Mouse (Mus musculus): Measurements from ENCODE around the gene Mtmr14. TPM values are rescaled to one million over a fixed set of nuclear protein-coding genes. Genes with fewer than 3 reads are reported as not detected.

Mtmr14 gene
- polyA plus RNA-seq, 1 experiment from 2014 or later: 43.6 TPM

GRCm38 (mm10) chr6:113302258-113302657 lies 64.6 kb downstream of the Mtmr14 start:
- Histone ChIP-seq H3K9me3 (replicated peaks; ENCODE audit: control insufficient read depth, low read length) (no peaks in the 10 kb centered on the region), H3K4me1 (ENCODE audit: control insufficient read depth, insufficient read depth, low read length) (no peaks in the 10 kb centered on the region), H3K9ac (ENCODE audit: low read length) (no peak overlapping the region), H3K36me3 (ENCODE audit: control insufficient read depth, insufficient read depth, low read length) (no peaks in the 10 kb centered on the region), H3K27ac (ENCODE audit: low read depth, low read length) (no peak overlapping the region), H3K4me3 (ENCODE audit: low read depth, low read length) (no peak overlapping the region), H3K27me3 (replicated peaks; ENCODE audit: control insufficient read depth, insufficient read depth, low read length) (no peaks in the 10 kb centered on the region), H3K4me2 (ENCODE audit: low read length) (no peak overlapping the region)
- ATAC-seq: no peak
- 27% methylated on average over 3 of the region's 3 CpGs for WGBS
- peak; percentile 23 for DNase-seq (ENCODE audit: low spot score)

- Histone ChIP-seq H3K4me2 (ENCODE audit: low read length) (peak overlapping the region; percentile 96), H3K27ac (ENCODE audit: low read depth, low read length) (peak overlapping the region; percentile 98), H3K36me3 (ENCODE audit: control insufficient read depth, insufficient read depth, low read length) (peaks cover 12% of the 10 kb centered on the region), H3K9ac (ENCODE audit: low read length) (peak overlapping the region; percentile 93), H3K4me3 (ENCODE audit: low read depth, low read length) (peak overlapping the region; percentile 95), H3K4me1 (ENCODE audit: control insufficient read depth, insufficient read depth, low read length) (peaks cover 11% of the 10 kb centered on the region), H3K27me3 (replicated peaks; ENCODE audit: control insufficient read depth, insufficient read depth, low read length) (no peaks in the 10 kb centered on the region), H3K9me3 (replicated peaks; ENCODE audit: control insufficient read depth, low read length) (no peaks in the 10 kb centered on the region)
- ATAC-seq (peak; percentile 98), DNase-seq (ENCODE audit: low spot score) (peak; percentile 99)
- under 1% methylated on average over 50 of the region's 50 CpGs for WGBS
Observed at GRCm38 (mm10) chr6:113306322-113306985, 68.8 kb downstream of the Mtmr14 start.

GRCm38 (mm10) chr6:113306986-113307349 lies 69.3 kb downstream of the Mtmr14 start, which contains the start of gene Brpf1:
Gene Brpf1, plus strand, starts transcription at chr6:113307137.
- WGBS: under 1% methylated on average over 32 of the region's 32 CpGs
- ATAC-seq: peak; percentile 70
- peaks cover 13% of the 10 kb centered on the region for H3K36me3 ChIP-seq (ENCODE audit: control insufficient read depth, insufficient read depth, low read length)
- peak within 1 kb of the TSS; percentile 93 for H3K9ac ChIP-seq (ENCODE audit: low read length)
- peak within 1 kb of the TSS; percentile 96 for H3K4me2 ChIP-seq (ENCODE audit: low read length)
- H3K4me3 ChIP-seq (ENCODE audit: low read depth, low read length): peak within 1 kb of the TSS; percentile 95
- H3K27me3 ChIP-seq (replicated peaks; ENCODE audit: control insufficient read depth, insufficient read depth, low read length): no peaks in the 10 kb centered on the region
- H3K4me1 ChIP-seq (ENCODE audit: control insufficient read depth, insufficient read depth, low read length): peaks cover 11% of the 10 kb centered on the region
- peak within 1 kb of the TSS; percentile 98 for H3K27ac ChIP-seq (ENCODE audit: low read depth, low read length)
- H3K9me3 ChIP-seq (replicated peaks; ENCODE audit: control insufficient read depth, low read length): no peaks in the 10 kb centered on the region
- no peak for DNase-seq (ENCODE audit: low spot score)

DNA sequence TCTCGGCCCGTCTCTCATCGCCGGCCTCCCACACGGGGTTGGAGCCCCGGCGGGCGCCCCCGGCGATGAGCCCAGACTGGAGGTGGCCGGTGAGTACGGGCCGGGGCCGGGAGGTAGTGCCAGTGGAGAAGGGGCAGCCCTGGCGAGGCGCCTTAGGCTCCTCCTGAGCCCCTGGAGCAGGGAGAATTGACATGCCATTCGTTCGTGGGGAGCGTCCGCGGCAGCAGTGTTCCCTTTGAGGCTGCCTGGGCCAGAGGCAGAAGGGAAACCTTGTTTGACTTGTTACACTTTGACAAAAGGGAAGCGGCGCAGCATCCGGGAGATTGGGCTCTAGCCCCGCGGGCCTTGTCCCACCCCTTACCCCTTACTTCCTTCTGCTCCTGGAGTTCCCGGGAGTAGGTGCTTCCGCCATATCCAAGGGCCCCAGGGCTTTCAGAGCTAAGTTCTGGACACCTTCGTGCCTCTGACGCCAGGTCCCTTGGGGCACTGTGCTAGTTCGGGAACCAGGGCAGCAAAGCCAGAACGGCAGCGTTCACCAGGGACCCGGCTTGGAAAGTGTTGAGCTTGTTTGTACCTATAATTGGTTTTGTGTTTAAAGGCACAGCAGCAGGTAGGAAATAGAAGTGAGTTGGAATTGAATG lies 70.0 kb downstream of the Mtmr14 start:
- Histone ChIP-seq H3K4me1 (ENCODE audit: control insufficient read depth, insufficient read depth, low read length) (peaks cover 11% of the 10 kb centered on the region), H3K36me3 (ENCODE audit: control insufficient read depth, insufficient read depth, low read length) (peaks cover 18% of the 10 kb centered on the region), H3K27me3 (replicated peaks; ENCODE audit: control insufficient read depth, insufficient read depth, low read length) (no peaks in the 10 kb centered on the region), H3K4me2 (ENCODE audit: low read length) (peak overlapping the region; percentile 96), H3K9ac (ENCODE audit: low read length) (peak overlapping the region; percentile 93), H3K27ac (ENCODE audit: low read depth, low read length) (peak overlapping the region; percentile 98), H3K4me3 (ENCODE audit: low read depth, low read length) (peak overlapping the region; percentile 95), H3K9me3 (replicated peaks; ENCODE audit: control insufficient read depth, low read length) (no peaks in the 10 kb centered on the region)
- DNase-seq (ENCODE audit: low spot score) (no peak), ATAC-seq (no peak)
- WGBS: under 1% methylated on average over 33 of the region's 34 CpGs

DNA sequence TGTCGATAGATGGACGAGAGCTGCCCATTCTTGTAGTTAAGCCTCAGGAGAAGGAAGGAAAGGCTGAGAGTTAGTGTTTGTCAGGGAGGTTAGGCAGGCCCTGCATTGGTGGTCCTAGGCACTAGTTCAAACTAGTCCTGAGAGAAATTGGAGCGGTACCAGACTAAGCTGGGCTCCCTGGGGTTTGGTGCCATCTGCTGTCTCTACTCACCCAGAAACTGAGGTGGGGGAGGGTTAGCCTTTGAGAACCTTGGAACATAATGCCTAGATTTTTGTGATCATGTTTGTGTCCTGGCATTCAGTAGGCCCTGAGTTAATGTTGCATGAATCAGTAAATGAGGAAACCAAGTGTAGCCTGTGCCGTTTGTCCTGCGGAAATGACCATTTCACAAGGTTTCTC lies 70.5 kb downstream of the Mtmr14 start:
- H3K9ac ChIP-seq (ENCODE audit: low read length): peak overlapping the region; percentile 93
- 31% methylated on average over 5 of the region's 5 CpGs for WGBS
- ATAC-seq (no peak), DNase-seq (ENCODE audit: low spot score) (peak; percentile 64)
- peaks cover 11% of the 10 kb centered on the region for H3K4me1 ChIP-seq (ENCODE audit: control insufficient read depth, insufficient read depth, low read length)
- peak overlapping the region; percentile 95 for H3K4me3 ChIP-seq (ENCODE audit: low read depth, low read length)
- peak overlapping the region; percentile 96 for H3K4me2 ChIP-seq (ENCODE audit: low read length)
- H3K9me3 ChIP-seq (replicated peaks; ENCODE audit: control insufficient read depth, low read length): no peaks in the 10 kb centered on the region
- H3K27ac ChIP-seq (ENCODE audit: low read depth, low read length): no peak overlapping the region
- H3K27me3 ChIP-seq (replicated peaks; ENCODE audit: control insufficient read depth, insufficient read depth, low read length): no peaks in the 10 kb centered on the region
- peaks cover 23% of the 10 kb centered on the region for H3K36me3 ChIP-seq (ENCODE audit: control insufficient read depth, insufficient read depth, low read length)

- no peak overlapping the region for H3K9ac ChIP-seq (ENCODE audit: low read length)
- DNase-seq (ENCODE audit: low spot score) (no peak), ATAC-seq (no peak)
- peaks cover 89% of the 10 kb centered on the region for H3K36me3 ChIP-seq (ENCODE audit: control insufficient read depth, insufficient read depth, low read length)
- no peaks in the 10 kb centered on the region for H3K9me3 ChIP-seq (replicated peaks; ENCODE audit: control insufficient read depth, low read length)
- H3K4me2 ChIP-seq (ENCODE audit: low read length): no peak overlapping the region
- H3K4me1 ChIP-seq (ENCODE audit: control insufficient read depth, insufficient read depth, low read length): no peaks in the 10 kb centered on the region
- WGBS: 94% methylated on average over 3 of the region's 3 CpGs
- H3K27me3 ChIP-seq (replicated peaks; ENCODE audit: control insufficient read depth, insufficient read depth, low read length): no peaks in the 10 kb centered on the region
- H3K4me3 ChIP-seq (ENCODE audit: low read depth, low read length): no peak overlapping the region
- H3K27ac ChIP-seq (ENCODE audit: low read depth, low read length): no peak overlapping the region
Observed at GRCm38 (mm10) chr6:113315972-113316371, 78.3 kb downstream of the Mtmr14 start.

- no peaks in the 10 kb centered on the region; the same call in 1 of the 2 replicates for H3K4me1 ChIP-seq (ENCODE audit: control insufficient read depth, insufficient read depth, low read length)
- peak within 1 kb of the TSS; percentile 88 for H3K4me2 ChIP-seq (ENCODE audit: low read length)
- no peaks in the 10 kb centered on the region for H3K9me3 ChIP-seq (replicated peaks; ENCODE audit: control insufficient read depth, low read length)
- peak within 1 kb of the TSS; percentile 86 for H3K27ac ChIP-seq (ENCODE audit: low read depth, low read length)
- peak; percentile 99 for DNase-seq (ENCODE audit: low spot score)
- H3K4me3 ChIP-seq (ENCODE audit: low read depth, low read length): peak within 1 kb of the TSS; percentile 48
- peaks cover 46% of the 10 kb centered on the region for H3K36me3 ChIP-seq (ENCODE audit: control insufficient read depth, insufficient read depth, low read length)
- peak; percentile 99 for ATAC-seq
- WGBS: under 1% methylated on average over 52 of the region's 52 CpGs
- H3K9ac ChIP-seq (ENCODE audit: low read length): peak within 1 kb of the TSS; percentile 77
- H3K27me3 ChIP-seq (replicated peaks; ENCODE audit: control insufficient read depth, insufficient read depth, low read length): no peaks in the 10 kb centered on the region
Observed at GRCm38 (mm10) chr6:113326533-113327315, 89.1 kb downstream of the Mtmr14 start, which contains the start of gene Ogg1. Gene Ogg1, plus strand, starts transcription at chr6:113326972.

DNA sequence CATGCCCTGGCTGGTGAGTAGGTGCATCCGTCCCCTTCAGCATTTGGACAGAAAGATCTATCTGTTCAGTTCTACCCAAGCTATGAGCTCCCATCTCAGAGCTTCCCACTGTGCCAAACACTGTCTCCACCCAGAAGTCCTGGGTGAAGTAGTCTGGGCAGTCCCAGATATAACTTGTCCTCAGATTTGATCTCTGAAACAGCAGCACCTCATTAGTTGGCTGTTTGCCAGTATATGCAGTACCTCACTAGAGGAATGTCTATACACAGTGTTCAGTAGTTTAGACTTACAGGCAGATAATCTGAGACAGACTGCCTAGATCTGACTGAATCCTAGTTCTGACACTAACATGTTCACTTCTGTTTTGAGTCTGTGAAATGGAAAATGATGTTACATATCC lies 91.8 kb downstream of the Mtmr14 start:
- DNase-seq (ENCODE audit: low spot score): no peak
- Histone ChIP-seq H3K36me3 (ENCODE audit: control insufficient read depth, insufficient read depth, low read length) (peaks cover 32% of the 10 kb centered on the region), H3K27ac (ENCODE audit: low read depth, low read length) (no peak overlapping the region), H3K9ac (ENCODE audit: low read length) (no peak overlapping the region), H3K4me1 (ENCODE audit: control insufficient read depth, insufficient read depth, low read length) (no peaks in the 10 kb centered on the region; the same call in 1 of the 2 replicates), H3K4me2 (ENCODE audit: low read length) (no peak overlapping the region), H3K4me3 (ENCODE audit: low read depth, low read length) (no peak overlapping the region), H3K27me3 (replicated peaks; ENCODE audit: control insufficient read depth, insufficient read depth, low read length) (no peaks in the 10 kb centered on the region), H3K9me3 (replicated peaks; ENCODE audit: control insufficient read depth, low read length) (no peaks in the 10 kb centered on the region)
- WGBS: 94% methylated on average over 1 of the region's 1 CpGs
- no peak for ATAC-seq
